Comparison of ENCODE assay signal across 16 mouse cellular contexts in genomic region chr10:117766896-117767160, GRCm38 (mm10).
"Had no signal": no experiment of that assay in that cellular context is flagged by ENCODE, and none has a peak within 500 bp of the region (broad histone marks: within the 10 kb centered on the region; RNA-seq: fewer than 3 reads in every experiment).

No protein-coding gene starts in this region.

- DNase-seq: cerebellum, adult 9-10 months; cerebellum, adult 9-11 months; cerebellum, postnatal 10 days; cerebellum, postnatal 14 days; cerebellum, postnatal 25 days; cerebellum, postnatal 36 days; embryo, embryonic 11 days; forebrain, postnatal 0 days; gastrocnemius, adult 2 months; gastrocnemius, postnatal 10 days; gastrocnemius, postnatal 14 days; gastrocnemius, postnatal 25 days; gastrocnemius, postnatal 36 days; heart, adult 11 months; heart, adult 18-20 months; heart, adult 2 months had no signal
